Mouse (Mus musculus): ENCODE results near the gene Fkbp14. TPM values are rescaled to one million over a fixed set of nuclear protein-coding genes. Genes with fewer than 3 reads are reported as not detected.

Gene Fkbp14
- polyA plus RNA-seq, 1 experiment from 2014 or later: 11.3 TPM

DNA sequence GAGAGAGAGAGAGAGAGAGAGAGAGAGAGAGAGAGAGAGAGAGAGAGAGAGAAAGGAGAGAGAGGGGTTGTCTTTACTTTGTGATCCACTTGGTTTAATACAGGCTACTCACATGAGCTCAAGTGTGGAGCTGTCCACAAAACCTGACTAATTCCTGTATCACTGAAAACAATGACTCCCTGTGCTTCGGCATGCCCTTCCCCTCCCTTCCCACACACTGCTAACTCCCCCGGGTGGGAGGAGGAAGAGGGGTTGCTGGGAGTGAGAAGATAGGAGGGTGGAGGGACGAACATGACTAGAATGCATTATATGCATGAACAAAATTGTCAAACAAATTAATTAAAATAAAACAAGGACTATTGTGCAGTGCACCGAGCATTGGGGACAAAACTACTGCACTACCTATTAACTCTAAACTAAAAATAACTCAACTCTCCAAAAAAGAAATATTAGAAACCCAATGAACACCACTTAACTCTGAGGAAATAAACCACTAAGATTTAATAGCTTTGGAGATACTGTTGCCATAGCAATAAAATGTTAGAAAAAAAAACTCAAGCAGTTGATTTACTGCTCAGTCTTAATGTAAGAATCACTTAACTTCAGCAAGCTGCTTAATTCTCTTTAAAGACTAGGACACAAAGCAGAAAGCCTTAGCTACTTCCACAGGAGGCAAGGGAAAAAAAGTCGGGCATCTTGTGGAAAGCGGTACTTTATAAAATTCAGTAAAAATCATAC lies 23.7 kb downstream of the Fkbp14 start:
- Histone ChIP-seq H3K27me3 (ENCODE audit: poor library complexity, severe bottlenecking) (no peaks in the 10 kb centered on the region), H3K27ac (peak overlapping the region; percentile 72), H3K9me3 (no peaks in the 10 kb centered on the region), H3K4me1 (peaks cover 47% of the 10 kb centered on the region), H3K36me3 (replicated peaks) (no peaks in the 10 kb centered on the region), H3K4me3 (peak overlapping the region; percentile 10; the same call in 1 of the 2 replicates)
- DNase-seq (ENCODE audit: extremely low spot score, low spot score): no peak
- 40% methylated on average over 6 of the region's 6 CpGs for WGBS

DNA sequence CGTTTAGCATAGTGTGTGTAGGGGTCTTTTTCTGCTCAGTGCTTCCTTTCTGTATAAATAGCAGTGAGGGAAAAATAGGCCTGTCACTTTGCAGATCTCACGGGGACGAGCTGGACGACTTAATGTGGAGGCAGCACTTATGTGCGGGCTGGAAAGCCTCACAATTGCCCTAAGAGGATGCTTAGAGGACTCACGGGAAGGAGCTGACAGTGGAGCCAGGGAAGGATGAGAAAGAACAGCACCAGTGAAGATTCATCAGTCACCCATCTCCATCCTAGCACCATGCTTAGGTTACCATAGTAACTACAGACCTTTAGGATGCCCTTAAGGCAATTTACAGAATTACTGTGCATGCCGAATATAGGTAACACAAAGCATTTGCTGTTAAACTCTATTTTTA lies 27.3 kb downstream of the Fkbp14 start:
- DNase-seq (ENCODE audit: extremely low spot score, low spot score): no peak
- Histone ChIP-seq H3K27me3 (ENCODE audit: poor library complexity, severe bottlenecking) (peaks cover 24% of the 10 kb centered on the region; the same call in 1 of the 2 replicates), H3K4me3 (no peak overlapping the region), H3K27ac (0 out of 2 replicates have a peak overlapping the region, but pooled peaks have one; percentile 51), H3K4me1 (peaks cover 68% of the 10 kb centered on the region), H3K9me3 (no peaks in the 10 kb centered on the region), H3K36me3 (replicated peaks) (no peaks in the 10 kb centered on the region)
- 60% methylated on average over 7 of the region's 7 CpGs for WGBS

DNA sequence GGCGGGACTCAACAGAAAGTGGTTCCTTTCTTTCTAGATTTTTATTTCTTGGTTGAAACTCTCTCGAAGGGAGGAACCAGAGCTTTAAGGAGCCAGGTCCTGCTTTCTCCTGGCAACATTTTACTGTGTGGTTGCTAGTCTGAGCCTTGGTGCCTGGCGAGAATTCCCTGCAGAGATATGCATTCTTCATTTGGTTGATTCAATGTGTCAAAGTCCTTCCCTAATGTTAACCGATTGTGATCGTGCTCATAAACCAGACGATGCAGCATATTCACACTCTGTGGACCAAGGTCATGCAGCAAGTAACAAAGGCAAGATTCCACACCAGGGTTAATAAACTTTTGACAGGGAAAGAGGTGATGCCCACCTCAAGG lies 30.6 kb downstream of the Fkbp14 start:
- WGBS: 16% methylated on average over 6 of the region's 6 CpGs
- peaks cover 31% of the 10 kb centered on the region; the same call in 1 of the 2 replicates for H3K27me3 ChIP-seq (ENCODE audit: poor library complexity, severe bottlenecking)
- no peak for DNase-seq (ENCODE audit: extremely low spot score, low spot score)
- no peaks in the 10 kb centered on the region for H3K9me3 ChIP-seq
- peak overlapping the region; percentile 70 for H3K4me3 ChIP-seq
- H3K4me1 ChIP-seq: peaks cover 66% of the 10 kb centered on the region
- no peaks in the 10 kb centered on the region for H3K36me3 ChIP-seq (replicated peaks)
- peak overlapping the region; percentile 92 for H3K27ac ChIP-seq

DNA sequence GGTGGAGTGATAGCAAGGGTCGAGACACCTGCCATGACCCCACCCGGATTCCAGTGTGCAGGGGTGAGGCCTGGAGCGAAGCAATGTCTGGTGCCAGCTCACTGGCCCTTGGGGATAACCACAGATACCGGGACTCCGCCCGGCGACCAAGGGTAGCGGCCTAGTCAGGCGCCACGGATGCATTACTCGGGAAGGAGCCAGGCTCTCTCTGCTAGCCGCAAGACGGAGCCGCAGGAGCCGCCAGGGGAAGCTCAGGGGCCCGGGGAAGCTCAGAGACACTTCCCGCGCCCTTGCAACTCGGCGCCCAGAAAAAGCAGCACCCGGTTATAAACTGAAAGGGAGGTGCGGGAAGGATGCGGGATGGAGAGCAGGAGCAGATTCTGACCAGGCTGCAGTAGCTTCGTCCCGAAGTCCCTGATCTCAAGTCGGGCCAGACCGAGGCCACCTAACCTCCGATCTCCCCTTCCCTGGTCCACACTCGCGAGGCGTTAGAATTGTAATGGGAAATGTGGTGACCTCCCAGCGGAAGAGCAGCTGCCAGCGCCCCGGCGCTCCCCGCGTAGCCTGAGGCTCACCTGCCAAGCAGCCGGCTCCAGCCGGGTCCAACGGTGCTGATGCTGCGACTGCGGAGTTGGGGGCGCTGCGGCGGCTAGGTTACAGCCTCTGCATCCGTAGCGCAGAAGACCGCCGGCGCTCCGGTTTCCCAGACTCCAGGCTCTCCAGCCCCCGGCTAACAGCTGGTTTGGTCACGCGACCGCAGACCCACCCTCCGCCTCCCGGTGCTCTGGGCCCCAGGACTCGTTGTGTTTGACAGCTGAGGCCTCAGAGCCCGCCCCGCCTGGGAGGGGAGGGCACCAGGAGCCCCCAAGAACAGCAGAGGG lies 31.2 kb downstream of the Fkbp14 start, which contains the start of gene Scrn1:
Gene Scrn1 (minus strand): TSS at position 825 of the 881 bp plus-strand sequence.
- peak; percentile 79 for DNase-seq (ENCODE audit: extremely low spot score, low spot score)
- Histone ChIP-seq H3K27me3 (ENCODE audit: poor library complexity, severe bottlenecking) (peaks cover 31% of the 10 kb centered on the region; the same call in 1 of the 2 replicates), H3K4me1 (peaks cover 66% of the 10 kb centered on the region), H3K9me3 (no peaks in the 10 kb centered on the region), H3K27ac (peak within 1 kb of the TSS; percentile 92), H3K36me3 (replicated peaks) (no peaks in the 10 kb centered on the region), H3K4me3 (peak within 1 kb of the TSS; percentile 70)
- under 1% methylated on average over 60 of the region's 60 CpGs for WGBS

DNA sequence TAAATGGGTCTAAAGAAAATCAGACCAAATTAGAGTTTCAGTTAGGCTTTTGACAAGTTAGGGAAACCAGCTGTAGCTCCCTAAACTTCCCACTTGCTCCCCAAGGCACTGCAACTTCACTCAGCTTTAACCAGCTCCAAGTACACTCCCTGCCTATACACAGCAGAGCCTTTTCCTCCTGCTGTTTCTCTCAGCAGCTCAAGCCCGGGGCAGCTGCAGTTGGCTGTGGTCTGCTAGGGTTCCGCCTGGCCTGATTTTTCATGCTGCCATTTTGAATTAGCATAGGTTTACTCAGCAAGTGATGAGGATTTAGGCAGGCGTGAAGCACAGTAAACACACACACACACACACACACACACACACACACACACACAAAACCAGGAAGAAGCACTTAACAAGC lies 32.1 kb downstream of the Fkbp14 start:
- peaks cover 61% of the 10 kb centered on the region for H3K4me1 ChIP-seq
- DNase-seq (ENCODE audit: extremely low spot score, low spot score): peak; percentile 40
- H3K27ac ChIP-seq: peak overlapping the region; percentile 92
- no peaks in the 10 kb centered on the region for H3K9me3 ChIP-seq
- H3K36me3 ChIP-seq (replicated peaks): no peaks in the 10 kb centered on the region
- WGBS: 19% methylated on average over 3 of the region's 3 CpGs
- peak overlapping the region; percentile 70 for H3K4me3 ChIP-seq
- H3K27me3 ChIP-seq (ENCODE audit: poor library complexity, severe bottlenecking): peaks cover 31% of the 10 kb centered on the region; the same call in 1 of the 2 replicates

DNA sequence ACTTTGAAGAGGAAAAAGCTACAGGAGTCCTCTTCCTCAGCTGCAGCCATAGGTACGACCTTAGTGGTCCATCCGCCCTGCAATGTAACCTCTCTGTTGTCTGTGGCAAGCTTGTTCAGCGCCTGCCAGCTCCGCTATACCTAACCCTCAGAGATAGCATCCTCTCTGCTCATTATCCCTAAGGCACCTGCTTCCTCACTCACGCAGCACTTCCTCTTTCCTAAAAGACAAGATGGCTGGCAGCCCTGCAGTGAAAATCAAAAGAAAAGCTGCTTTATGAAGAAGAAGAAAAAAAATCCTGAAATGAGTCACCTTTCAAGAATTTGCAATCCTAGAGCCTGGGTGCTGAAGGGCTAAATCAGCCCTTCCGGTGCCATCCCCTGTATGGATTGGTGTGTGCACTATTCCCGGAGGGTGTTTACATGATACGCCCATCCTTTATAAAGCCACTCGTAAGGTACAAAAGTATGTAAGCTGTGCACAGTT lies 32.6 kb downstream of the Fkbp14 start:
- peaks cover 61% of the 10 kb centered on the region for H3K4me1 ChIP-seq
- H3K36me3 ChIP-seq (replicated peaks): no peaks in the 10 kb centered on the region
- peaks cover 31% of the 10 kb centered on the region; the same call in 1 of the 2 replicates for H3K27me3 ChIP-seq (ENCODE audit: poor library complexity, severe bottlenecking)
- peak overlapping the region; percentile 92 for H3K27ac ChIP-seq
- H3K9me3 ChIP-seq: no peaks in the 10 kb centered on the region
- no peak for DNase-seq (ENCODE audit: extremely low spot score, low spot score)
- H3K4me3 ChIP-seq: peak overlapping the region; percentile 70
- 65% methylated on average over 9 of the region's 9 CpGs for WGBS

DNA sequence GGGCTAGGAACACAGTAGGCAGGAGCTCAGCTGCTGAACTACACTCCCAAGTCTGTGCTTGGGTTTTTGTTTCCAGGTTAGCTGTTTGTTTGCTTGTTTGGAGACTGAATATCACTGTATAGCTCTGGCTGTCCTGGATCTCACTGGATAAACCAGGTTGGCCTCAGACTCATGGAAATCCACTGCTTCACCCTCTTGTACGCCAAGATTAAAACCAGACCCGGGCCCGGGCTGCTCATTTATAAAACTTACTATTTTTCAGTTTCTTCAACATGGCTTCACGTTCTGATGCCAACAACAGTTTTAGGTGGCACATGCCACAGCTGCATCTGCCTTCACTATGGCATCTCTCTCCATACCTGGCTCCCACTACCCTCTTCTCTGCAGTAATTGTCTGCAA lies 33.5 kb downstream of the Fkbp14 start:
- Histone ChIP-seq H3K36me3 (replicated peaks) (no peaks in the 10 kb centered on the region), H3K9me3 (no peaks in the 10 kb centered on the region), H3K27ac (peak overlapping the region; percentile 53), H3K4me1 (peaks cover 60% of the 10 kb centered on the region), H3K27me3 (ENCODE audit: poor library complexity, severe bottlenecking) (peaks cover 31% of the 10 kb centered on the region; the same call in 1 of the 2 replicates), H3K4me3 (no peak overlapping the region)
- WGBS: 91% methylated on average over 4 of the region's 4 CpGs
- no peak for DNase-seq (ENCODE audit: extremely low spot score, low spot score)

DNA sequence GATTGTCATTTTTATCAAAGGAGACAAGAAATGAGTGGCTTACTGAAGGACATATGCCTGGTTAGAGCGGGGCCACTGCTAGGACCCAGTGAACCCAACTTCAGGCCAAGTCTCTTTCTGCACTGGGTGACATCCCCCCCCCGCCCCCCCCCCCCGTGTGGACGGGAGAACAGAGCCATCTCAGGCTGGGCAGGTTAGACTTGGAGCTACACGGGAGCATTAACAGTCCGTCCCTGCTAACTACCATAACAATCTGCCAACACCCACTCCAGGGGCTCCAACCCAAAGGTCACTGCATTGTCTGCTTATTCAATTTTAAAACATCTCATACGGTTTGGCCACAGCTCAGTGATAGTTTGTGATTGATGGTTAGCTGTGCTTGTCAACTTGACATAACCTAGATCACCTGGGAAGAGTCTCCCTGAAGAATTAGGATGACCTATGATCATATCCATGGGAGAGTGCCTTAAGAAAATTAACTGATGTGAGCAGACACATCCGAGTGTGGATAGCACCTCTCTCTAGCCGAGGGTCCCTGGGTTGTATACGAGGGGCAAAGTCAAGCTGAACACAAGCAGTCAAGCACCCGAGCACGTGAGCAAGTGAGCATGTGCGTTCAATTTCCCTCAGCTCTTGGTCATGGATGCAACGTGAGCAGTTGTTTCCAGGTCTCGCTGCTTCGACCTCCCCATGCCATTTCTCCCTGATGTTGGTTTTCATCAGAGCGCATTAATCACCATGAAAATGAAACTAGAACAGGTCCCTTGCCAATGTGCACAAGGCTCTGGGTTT lies 34.9 kb downstream of the Fkbp14 start:
- DNase-seq (ENCODE audit: extremely low spot score, low spot score): no peak
- Histone ChIP-seq H3K4me1 (peaks cover 52% of the 10 kb centered on the region), H3K4me3 (no peak overlapping the region), H3K36me3 (replicated peaks) (0 out of 2 replicates have a peak, but pooled peaks cover 2% of the 10 kb centered on the region), H3K27me3 (ENCODE audit: poor library complexity, severe bottlenecking) (peaks cover 23% of the 10 kb centered on the region; the same call in 1 of the 2 replicates), H3K9me3 (no peaks in the 10 kb centered on the region), H3K27ac (no peak overlapping the region)
- 82% methylated on average over 17 of the region's 17 CpGs for WGBS

DNA sequence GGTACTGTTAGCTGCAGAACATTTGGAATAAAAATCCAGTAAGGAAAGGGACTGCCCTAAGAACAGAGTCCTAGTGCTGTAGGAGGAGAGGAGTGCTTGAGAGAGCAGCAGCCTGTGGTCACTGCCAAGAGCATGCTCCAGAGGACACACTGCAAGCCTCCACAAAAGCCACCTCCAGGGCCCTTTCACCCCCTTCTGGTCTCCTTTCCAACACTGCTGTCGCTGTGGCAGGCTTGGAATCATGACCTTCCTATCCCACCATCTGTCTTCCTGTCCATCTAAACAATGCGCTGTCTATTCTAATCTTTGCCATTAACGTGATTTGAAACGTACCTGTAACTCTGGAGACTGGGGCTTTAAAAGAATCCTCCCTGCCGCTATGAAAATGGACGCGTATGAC lies 38.6 kb downstream of the Fkbp14 start:
- DNase-seq (ENCODE audit: extremely low spot score, low spot score): no peak
- Histone ChIP-seq H3K9me3 (no peaks in the 10 kb centered on the region), H3K27ac (peak overlapping the region; percentile 51; the same call in 1 of the 2 replicates), H3K36me3 (replicated peaks) (0 out of 2 replicates have a peak, but pooled peaks cover 2% of the 10 kb centered on the region), H3K4me3 (no peak overlapping the region), H3K4me1 (peaks cover 49% of the 10 kb centered on the region), H3K27me3 (ENCODE audit: poor library complexity, severe bottlenecking) (no peaks in the 10 kb centered on the region)
- WGBS: 79% methylated on average over 7 of the region's 7 CpGs

DNA sequence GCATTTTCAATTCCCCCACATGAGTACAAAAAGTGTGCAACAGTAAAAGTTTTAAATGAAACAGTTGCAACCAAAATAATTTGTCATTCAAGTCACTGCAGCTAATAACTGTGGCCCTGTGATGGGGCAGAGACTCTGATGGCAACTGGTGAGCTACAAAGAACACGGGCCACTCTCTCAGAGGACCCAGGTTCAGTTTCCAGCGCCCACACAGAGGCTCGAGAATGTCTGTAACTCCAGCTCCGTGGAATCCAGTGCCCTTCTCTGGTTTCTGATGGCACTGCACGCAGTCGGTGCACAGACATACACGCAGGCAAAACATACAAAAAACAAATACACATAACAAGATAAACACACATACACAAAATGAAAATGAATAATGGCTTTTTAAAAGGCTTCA lies 39.4 kb downstream of the Fkbp14 start:
- Histone ChIP-seq H3K4me3 (no peak overlapping the region), H3K27me3 (ENCODE audit: poor library complexity, severe bottlenecking) (no peaks in the 10 kb centered on the region), H3K9me3 (no peaks in the 10 kb centered on the region), H3K27ac (no peak overlapping the region), H3K4me1 (peaks cover 53% of the 10 kb centered on the region), H3K36me3 (replicated peaks) (0 out of 2 replicates have a peak, but pooled peaks cover 2% of the 10 kb centered on the region)
- 96% methylated on average over 7 of the region's 7 CpGs for WGBS
- DNase-seq (ENCODE audit: extremely low spot score, low spot score): no peak

DNA sequence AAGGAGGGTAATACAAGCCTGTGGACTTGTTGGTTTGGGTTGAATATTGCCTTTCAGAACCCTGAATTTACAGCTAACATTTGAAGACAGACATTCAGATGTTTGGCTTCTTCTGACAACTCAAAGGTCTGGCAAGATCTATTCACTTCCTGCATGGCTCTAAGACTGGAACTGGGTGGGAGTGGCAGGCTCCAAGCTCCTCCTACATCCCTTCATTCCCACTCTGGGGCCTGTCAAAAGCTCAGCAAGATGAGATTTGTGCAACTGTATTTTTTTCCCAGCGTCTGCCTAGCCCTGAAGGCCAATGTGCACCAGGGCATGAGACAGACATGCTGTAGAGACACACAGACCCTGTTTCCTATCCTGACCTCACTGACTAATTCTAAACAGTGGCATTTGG lies 41.3 kb downstream of the Fkbp14 start:
- Histone ChIP-seq H3K4me1 (peaks cover 72% of the 10 kb centered on the region), H3K27ac (peak overlapping the region; percentile 90), H3K4me3 (no peak overlapping the region), H3K27me3 (ENCODE audit: poor library complexity, severe bottlenecking) (no peaks in the 10 kb centered on the region), H3K9me3 (no peaks in the 10 kb centered on the region), H3K36me3 (replicated peaks) (0 out of 2 replicates have a peak, but pooled peaks cover 2% of the 10 kb centered on the region)
- 52% methylated on average over 1 of the region's 1 CpGs for WGBS
- no peak for DNase-seq (ENCODE audit: extremely low spot score, low spot score)
